Mouse (Mus musculus) urinary bladder, postnatal 4 days (tissue): ENCODE data around the gene Olfr1316.

Experiments
- DNase-seq, 2 experiments: peaks; one replicate each; pipeline ENCODE4 v3.0.0; 2021 to 2022; ENCODE audit warnings: low spot score in 2 of 2

Olfr1316 gene

DNA sequence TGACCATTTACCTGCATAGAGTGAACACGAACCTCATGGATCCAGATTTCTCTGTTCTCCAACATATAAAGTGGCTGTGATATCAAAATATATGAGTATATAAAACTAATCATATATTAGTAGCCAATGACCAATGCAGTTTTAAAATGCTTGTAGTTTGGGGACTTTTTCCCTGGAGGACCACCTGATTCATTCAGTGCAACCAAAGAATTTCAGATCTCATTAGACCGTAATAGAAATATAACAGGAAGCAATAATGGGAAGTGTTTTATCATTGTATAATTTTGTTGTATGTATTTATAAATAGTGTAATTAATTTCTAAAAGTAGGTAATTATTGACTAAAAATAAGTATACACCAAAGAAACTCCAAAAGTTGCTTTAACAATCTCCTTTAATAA lies at the start of gene Olfr1316:
TSS of gene Olfr1316 (minus strand) at position 101 of the 400 bp plus-strand sequence.
- DNase-seq = no peak

DNA sequence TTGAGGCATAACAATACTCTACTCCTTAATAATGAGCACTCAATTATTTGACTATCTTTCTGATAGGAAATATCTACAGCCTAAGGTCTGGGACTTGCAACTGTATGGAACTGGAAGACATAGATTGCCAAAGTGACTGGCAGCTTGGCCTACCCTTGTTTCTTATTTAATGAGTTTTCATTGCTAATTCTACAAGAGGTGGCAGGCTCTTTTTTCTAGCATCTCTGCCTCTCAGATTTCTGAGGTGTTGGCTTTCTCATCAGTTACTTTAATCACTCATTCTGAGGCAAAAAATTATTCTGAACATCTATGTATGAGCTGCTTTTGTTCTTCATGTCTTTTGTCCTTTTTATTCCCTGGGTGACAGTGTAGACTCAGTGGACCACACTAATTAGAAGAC lies 19.1 kb upstream of the Olfr1316 start, which contains the start of gene Olfr1318:
TSS of gene Olfr1318 (plus strand) at position 301 of the 400 bp plus-strand sequence.
- DNase-seq = no peak

DNA sequence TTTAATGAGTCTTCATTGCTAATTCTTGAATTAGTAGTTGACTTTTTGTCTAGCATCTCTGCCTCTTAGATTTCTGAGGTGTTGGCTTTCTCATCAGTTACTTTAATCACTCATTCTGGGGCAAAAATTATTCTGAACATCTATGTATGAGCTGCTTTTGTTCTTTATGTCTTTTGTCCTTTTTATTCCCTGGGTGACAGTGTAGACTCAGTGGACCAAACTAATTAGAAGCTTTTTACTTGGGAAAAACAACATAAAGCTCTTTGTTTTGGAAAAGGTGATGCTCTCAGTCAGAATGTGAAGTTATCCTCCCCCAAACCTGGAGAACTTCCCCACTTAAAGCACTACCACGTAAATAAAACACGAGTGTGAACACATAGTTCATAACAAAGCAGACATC lies 5.3 kb upstream of the Olfr1316 start, which contains the start of gene Olfr1317:
TSS of gene Olfr1317 (plus strand) at position 301 of the 400 bp plus-strand sequence.
- no peak for DNase-seq

DNA sequence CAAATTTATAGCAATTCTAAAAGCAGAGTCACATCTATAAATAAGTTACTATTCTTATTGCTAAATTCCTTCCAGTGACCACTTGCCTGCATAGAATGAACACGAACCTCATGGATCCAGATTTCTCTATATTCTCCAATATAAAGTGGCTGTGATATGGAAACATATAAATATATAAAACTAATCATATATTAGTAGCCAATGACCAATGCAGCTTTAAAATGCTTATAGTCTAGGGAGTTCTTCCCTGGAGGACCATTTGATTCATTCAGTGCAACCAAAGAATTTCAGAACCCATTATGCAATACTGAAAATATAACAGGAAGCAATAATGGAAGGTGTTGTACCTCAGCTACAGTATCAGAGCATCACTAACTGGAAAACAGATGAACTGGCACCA lies 19.4 kb downstream of the Olfr1316 start, which contains the start of gene Olfr1315-ps1:
TSS of gene Olfr1315-ps1 (minus strand) at position 101 of the 400 bp plus-strand sequence.
- no peak for DNase-seq

DNA sequence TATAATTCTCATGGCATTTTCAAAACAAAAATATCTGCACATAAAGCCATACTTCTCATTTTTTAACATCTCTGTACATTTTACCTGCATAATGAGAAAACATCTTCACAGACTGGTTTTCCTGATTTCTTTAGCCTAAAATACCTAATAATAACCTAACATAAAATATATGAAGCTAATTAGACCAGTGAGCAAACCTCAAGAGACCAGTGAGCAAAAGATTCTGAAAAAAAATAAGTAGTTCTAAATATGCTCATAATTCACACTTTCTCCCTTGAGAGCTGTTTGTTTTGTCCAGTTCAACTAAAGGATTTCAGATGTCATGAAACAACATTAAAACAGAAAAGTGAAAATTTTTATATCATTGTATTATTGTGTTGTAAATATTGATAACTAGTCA lies 38.1 kb downstream of the Olfr1316 start, which contains the start of gene Olfr1314:
TSS of gene Olfr1314 (minus strand) at position 101 of the 400 bp plus-strand sequence.
- DNase-seq = no peak

DNA sequence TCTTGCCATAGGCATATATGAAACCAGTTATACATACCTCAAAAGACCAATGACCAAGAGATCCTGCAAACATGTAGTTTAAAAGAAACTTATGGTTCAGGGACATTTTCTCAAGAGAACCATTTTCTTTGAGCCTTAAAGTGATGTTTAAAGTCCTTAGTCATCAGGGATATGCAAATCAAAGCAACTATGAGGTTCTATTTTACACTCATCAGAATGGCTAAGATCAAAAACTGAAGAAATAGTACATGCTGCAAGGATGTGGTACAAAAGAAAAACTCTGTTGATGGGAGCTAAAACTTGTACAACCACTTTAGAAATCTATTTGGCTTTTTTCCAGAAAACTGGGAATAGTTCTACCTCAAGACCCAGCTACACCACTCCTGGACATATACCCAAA lies 57.0 kb downstream of the Olfr1316 start, which contains the start of gene Olfr1313:
TSS of gene Olfr1313 (minus strand) at position 101 of the 400 bp plus-strand sequence.
- no peak for DNase-seq
